Mouse (Mus musculus): Measurements from ENCODE around the gene Snrpd3.

Gene Snrpd3

GRCm38 (mm10) chr10:75531532-75532090 lies 14.3 kb downstream of the Snrpd3 start:
- no peak for DNase-seq (ENCODE audit: extremely low read depth, insufficient read length, low spot score)

GRCm38 (mm10) chr10:75534216-75534615 lies 16.9 kb downstream of the Snrpd3 start:
- no peak for DNase-seq (ENCODE audit: extremely low read depth, insufficient read length, low spot score)

- no peak for DNase-seq (ENCODE audit: extremely low read depth, insufficient read length, low spot score)
These were observed 17.6 kb downstream of the Snrpd3 start for GRCm38 (mm10) chr10:75534934-75535333.

- no peak for DNase-seq (ENCODE audit: extremely low read depth, insufficient read length, low spot score)
These were observed 18.1 kb downstream of the Snrpd3 start for GRCm38 (mm10) chr10:75535423-75535822.

- DNase-seq (ENCODE audit: extremely low read depth, insufficient read length, low spot score): no peak
These were observed 18.8 kb downstream of the Snrpd3 start for GRCm38 (mm10) chr10:75536123-75536522.

GRCm38 (mm10) chr10:75547901-75548300 lies 30.6 kb downstream of the Snrpd3 start:
- peak; percentile 39 for DNase-seq (ENCODE audit: extremely low read depth, insufficient read length, low spot score)

- peak; percentile 44 for DNase-seq (ENCODE audit: extremely low read depth, insufficient read length, low spot score)
These were observed 31.1 kb downstream of the Snrpd3 start for GRCm38 (mm10) chr10:75548486-75548885.

GRCm38 (mm10) chr10:75549886-75550285 lies 32.5 kb downstream of the Snrpd3 start:
- no peak for DNase-seq (ENCODE audit: extremely low read depth, insufficient read length, low spot score)

GRCm38 (mm10) chr10:75551175-75551574 lies 33.8 kb downstream of the Snrpd3 start:
- DNase-seq (ENCODE audit: extremely low read depth, insufficient read length, low spot score): no peak

GRCm38 (mm10) chr10:75552106-75552505 lies 34.8 kb downstream of the Snrpd3 start:
- no peak for DNase-seq (ENCODE audit: extremely low read depth, insufficient read length, low spot score)

- DNase-seq (ENCODE audit: extremely low read depth, insufficient read length, low spot score): no peak
These were observed 35.5 kb downstream of the Snrpd3 start for GRCm38 (mm10) chr10:75552701-75553450.

GRCm38 (mm10) chr10:75554090-75554489 lies 36.7 kb downstream of the Snrpd3 start:
- peak; percentile 69 for DNase-seq (ENCODE audit: extremely low read depth, insufficient read length, low spot score)

GRCm38 (mm10) chr10:75555557-75555956 lies 38.2 kb downstream of the Snrpd3 start:
- DNase-seq (ENCODE audit: extremely low read depth, insufficient read length, low spot score): no peak

GRCm38 (mm10) chr10:75556026-75556425 lies 38.7 kb downstream of the Snrpd3 start:
- DNase-seq (ENCODE audit: extremely low read depth, insufficient read length, low spot score): peak; percentile 88

- DNase-seq (ENCODE audit: extremely low read depth, insufficient read length, low spot score): peak; percentile 73
These were observed 41.2 kb downstream of the Snrpd3 start for GRCm38 (mm10) chr10:75558515-75558914.

GRCm38 (mm10) chr10:75559041-75559675 lies 41.8 kb downstream of the Snrpd3 start:
- DNase-seq (ENCODE audit: extremely low read depth, insufficient read length, low spot score): no peak

- peak; percentile 86 for DNase-seq (ENCODE audit: extremely low read depth, insufficient read length, low spot score)
These were observed 42.6 kb downstream of the Snrpd3 start, which contains the start of gene Lrrc75b for GRCm38 (mm10) chr10:75559676-75560548. Gene Lrrc75b, minus strand, starts transcription at chr10:75560330.

- DNase-seq (ENCODE audit: extremely low read depth, insufficient read length, low spot score): no peak
These were observed 43.2 kb downstream of the Snrpd3 start for GRCm38 (mm10) chr10:75560549-75560899.

GRCm38 (mm10) chr10:75561071-75561654 lies 43.8 kb downstream of the Snrpd3 start, which contains the start of gene Ggt1:
Gene Ggt1, plus strand, starts transcription at chr10:75561604.
- no peak for DNase-seq (ENCODE audit: extremely low read depth, insufficient read length, low spot score)

- DNase-seq (ENCODE audit: extremely low read depth, insufficient read length, low spot score): no peak
These were observed 45.2 kb downstream of the Snrpd3 start for GRCm38 (mm10) chr10:75562596-75562995.

All from 3134 (cell line).